Mouse (Mus musculus): ENCODE results near the gene Lrrc66. TPM values are rescaled to one million over a fixed set of nuclear protein-coding genes. Genes with fewer than 3 reads are reported as not detected.

Lrrc66 gene
- 0.11 TPM in 1 of 2 replicates, not detected in the other for total RNA-seq (2023)

DNA sequence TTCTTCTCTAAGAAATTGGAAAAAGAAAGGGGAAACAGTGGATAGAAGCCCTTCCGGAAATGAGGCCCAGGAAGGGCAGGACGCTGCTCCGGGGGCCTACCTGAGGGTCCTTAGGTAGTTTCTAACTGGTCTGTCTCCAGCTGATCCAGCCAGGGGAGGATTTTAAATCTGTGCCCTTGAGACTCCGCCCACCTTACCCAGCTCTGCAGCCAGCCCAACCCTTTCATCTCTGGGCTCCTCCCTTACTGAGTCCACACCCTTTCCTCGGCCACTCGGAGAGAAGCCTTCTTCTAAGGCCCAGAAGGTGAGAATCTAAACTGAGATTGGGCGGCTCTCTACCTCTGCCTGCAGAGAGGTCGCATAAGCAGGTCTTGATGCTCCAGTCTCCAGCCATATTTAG is at the start of gene Lrrc66:
TSS of gene Lrrc66 (minus strand) at position 236 of the 400 bp plus-strand sequence.

DNA sequence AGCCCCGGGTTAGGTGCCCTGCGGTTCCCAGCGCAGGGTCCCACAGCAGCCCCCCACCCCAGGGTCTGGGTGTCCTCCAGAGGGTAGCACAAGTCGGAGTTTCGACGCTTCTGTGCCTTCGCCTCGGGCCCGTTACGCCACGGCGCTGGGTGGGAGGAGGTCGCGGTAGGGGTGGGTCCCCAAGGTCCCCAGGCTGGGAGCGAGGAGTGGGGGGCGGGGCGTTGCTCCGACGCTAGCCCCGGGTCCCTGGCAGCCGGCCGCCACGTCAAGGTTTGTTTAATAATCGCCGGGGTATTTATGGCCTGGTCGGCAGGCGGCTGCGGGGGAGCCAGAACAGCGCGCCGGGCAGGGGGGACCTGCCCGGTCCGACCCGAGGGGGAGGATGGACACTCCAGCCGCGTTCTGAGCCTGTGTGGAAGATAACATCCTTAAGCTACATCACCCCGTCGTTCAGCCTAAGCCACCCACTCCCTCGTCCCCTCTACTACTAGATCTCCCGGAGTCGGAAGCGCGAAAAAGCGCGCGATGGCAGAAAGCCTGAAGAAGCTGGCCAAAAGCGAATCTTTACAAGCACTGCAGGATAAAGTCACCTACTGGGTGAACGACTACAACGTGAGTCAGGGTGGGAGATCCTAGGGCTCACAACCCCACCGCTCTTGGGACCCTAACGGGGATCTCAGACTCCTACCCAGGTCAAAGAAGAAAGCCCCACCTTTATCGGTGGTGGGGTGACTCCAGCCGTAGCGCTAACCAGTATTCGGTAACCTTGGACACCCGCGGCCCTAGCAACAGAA is 18.9 kb upstream of the Lrrc66 start, which contains the start of gene Spata18:
TSS of gene Spata18 (plus strand) at position 319 of the 794 bp plus-strand sequence.

DNA sequence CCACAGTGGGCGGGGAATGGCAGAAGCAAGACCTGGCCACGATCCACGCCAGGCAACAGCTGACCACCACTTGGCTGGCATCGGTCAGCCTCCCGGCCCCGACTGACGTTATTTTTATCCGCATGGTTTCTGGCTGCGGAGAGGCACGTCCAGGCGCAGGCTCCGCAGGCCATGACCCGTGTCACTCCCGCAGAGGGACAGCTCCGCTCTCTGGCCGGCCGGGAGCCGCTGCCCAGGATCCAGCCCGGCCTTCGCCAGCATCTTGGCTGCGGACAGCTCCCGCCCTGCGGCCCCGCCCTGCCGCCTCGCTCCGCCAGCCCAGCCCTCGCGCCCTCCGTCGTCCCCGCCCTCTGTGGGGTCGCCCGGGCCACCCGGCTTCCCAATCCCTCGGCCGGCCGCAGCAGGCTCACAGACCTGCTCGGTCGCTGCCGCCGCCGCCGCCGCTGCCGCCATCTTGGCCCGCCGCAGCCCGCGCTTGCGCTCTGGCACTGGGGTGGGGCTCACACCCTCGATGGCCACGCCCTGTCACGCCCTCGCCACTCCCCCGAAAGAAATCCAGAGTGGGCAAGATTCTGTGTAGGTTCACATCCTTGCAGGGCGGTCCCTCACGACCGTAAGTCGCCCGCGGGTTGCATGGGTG is 15.1 kb upstream of the Lrrc66 start, which contains the start of gene Sgcb:
TSS of gene Sgcb (minus strand) at position 530 of the 640 bp plus-strand sequence.

Other genes with a start within 250 kb of the Lrrc66 start
- not detected in 2 replicates for gene Cwh43, start 226.5 kb downstream of the Lrrc66 start, total RNA-seq (2023)
- gene Dcun1d4, start 151.5 kb downstream of the Lrrc66 start, total RNA-seq (2023) = 3.9 and 4.0 TPM in 2 replicates
- 1.9 and 2.0 TPM in 2 replicates for gene Sgcb, start 15.3 kb upstream of the Lrrc66 start, total RNA-seq (2023)
- not detected in 2 replicates for gene Spata18, start 18.9 kb upstream of the Lrrc66 start, total RNA-seq (2023)

All from neutrophil, adult 65 days (primary cell).